Mouse (Mus musculus) heart, embryonic 14.5 days (tissue): ENCODE measurements at regions not wholly inside any gene's neighbourhood (a gene's known extent, or its start where the extent isn't known, plus 50 kb on each side); places are given as distances from the start of the nearest gene placed in this dataset.

Experiments
- ATAC-seq: fragments of 200-750 bp; cut with Nextera tagmentation; 2 replicates; pipeline ENCODE4 v1.8.0; 2017; ENCODE audit warnings: low read depth, moderate TSS enrichment; ENCODE audit not compliant: insufficient number of reproducible peaks, insufficient read depth, low FRiP score
- H3K27ac ChIP-seq, 2 experiments: fragments of 200-500 bp in 1 of 2; fragments of 300-500 bp in 1 of 2; sonication (generic) in 1 of 2; replicated peaks in 1 of 2; 2 replicates each; pipeline ENCODE4 v1.5.1; 2012 to 2014; ENCODE audit warnings: low read depth in 2 of 2, low read length in 2 of 2, control low read depth in 1 of 2, mild to moderate bottlenecking in 1 of 2, mixed read lengths in 1 of 2; ENCODE audit not compliant: control insufficient read depth in 1 of 2, insufficient read depth in 1 of 2
- H3K27me3 ChIP-seq: fragments of 300-500 bp; sonication (generic); 2 replicates; pipeline ENCODE4 v1.6.1; 2014; ENCODE audit warnings: mild to moderate bottlenecking, low read length, control low read depth; ENCODE audit not compliant: control insufficient read depth, insufficient read depth
- H3K36me3 ChIP-seq: fragments of 300-500 bp; sonication (generic); 2 replicates; pipeline ENCODE4 v1.6.1; 2014; ENCODE audit warnings: mild to moderate bottlenecking, control low read depth, low read length, mixed read lengths; ENCODE audit not compliant: control insufficient read depth, insufficient read depth
- H3K4me1 ChIP-seq, 2 experiments: fragments of 200-500 bp in 1 of 2; fragments of 300-500 bp in 1 of 2; sonication (generic) in 1 of 2; 2 replicates each; pipeline ENCODE4 v1.6.1; 2012 to 2014; ENCODE audit warnings: low read length in 2 of 2, control low read depth in 1 of 2, mixed read lengths in 1 of 2; ENCODE audit not compliant: control insufficient read depth in 2 of 2, insufficient read depth in 2 of 2
- H3K4me2 ChIP-seq: fragments of 300-500 bp; sonication (generic); 2 replicates; pipeline ENCODE4 v1.6.1; 2014; ENCODE audit warnings: mild to moderate bottlenecking, low read length
- H3K4me3 ChIP-seq, 2 experiments: fragments of 200-500 bp in 1 of 2; fragments of 300-500 bp in 1 of 2; sonication (generic) in 1 of 2; 2 replicates each; pipeline ENCODE4 v1.5.1; 2012 to 2014; ENCODE audit warnings: low read length in 2 of 2, mild to moderate bottlenecking in 2 of 2, control low read depth in 1 of 2, low read depth in 1 of 2, moderate library complexity in 1 of 2; ENCODE audit not compliant: control insufficient read depth in 1 of 2, insufficient read depth in 1 of 2
- H3K9ac ChIP-seq: fragments of 300-500 bp; sonication (generic); 2 replicates; pipeline ENCODE4 v1.6.1; 2014; ENCODE audit warnings: mild to moderate bottlenecking, low read length
- H3K9me3 ChIP-seq: fragments of 300-500 bp; sonication (generic); 2 replicates; pipeline ENCODE4 v1.6.1; 2016; ENCODE audit warnings: low read length, control low read depth; ENCODE audit not compliant: control insufficient read depth
- WGBS: fragments of 180-500 bp; shearing (Covaris S2); extraction: QIAGEN DNeasy Blood & Tissue Kit; methylation state at CpG from one replicate; pipeline ENCODE4 v1.1.7; 2014; 5-methylcytosine and 5-hydroxymethylcytosine counted together

- Histone ChIP-seq H3K27ac (no peak overlapping the region), H3K4me2 (no peak overlapping the region), H3K36me3 (no peaks in the 10 kb centered on the region)
Measured at GRCm38 (mm10) chr19:15299474-15299873, 647.7 kb downstream of the Psat1 start.

GRCm38 (mm10) chr19:15285016-15285415, 662.1 kb downstream of the Psat1 start:
- Histone ChIP-seq H3K27ac (no peak overlapping the region), H3K36me3 (no peaks in the 10 kb centered on the region), H3K4me1 (no peaks in the 10 kb centered on the region), H3K4me2 (no peak overlapping the region), H3K4me3 (no peak overlapping the region), H3K9me3 (no peaks in the 10 kb centered on the region), H3K9ac (no peak overlapping the region), H3K27me3 (no peaks in the 10 kb centered on the region)
- ATAC-seq, result no peak
- 80% methylated on average over 2 of the region's 2 CpGs for WGBS

More at GRCm38 (mm10) chr19:15299474-15299873, 647.7 kb downstream of the Psat1 start:
- 41% methylated on average over 6 of the region's 6 CpGs for WGBS
- Histone ChIP-seq H3K27me3 (no peaks in the 10 kb centered on the region), H3K4me1 (no peaks in the 10 kb centered on the region; a peak in 1 of 4 replicates), H3K9ac (no peak overlapping the region), H3K9me3 (no peaks in the 10 kb centered on the region), H3K4me3 (no peak overlapping the region)
- ATAC-seq, result no peak

- Histone ChIP-seq H3K27me3 (no peaks in the 10 kb centered on the region), H3K27ac (no peak overlapping the region), H3K4me3 (no peak overlapping the region), H3K4me1 (no peaks in the 10 kb centered on the region), H3K4me2 (no peak overlapping the region), H3K9me3 (no peaks in the 10 kb centered on the region), H3K9ac (no peak overlapping the region), H3K36me3 (no peaks in the 10 kb centered on the region)
- no peak for ATAC-seq
- 76% methylated on average over 3 of the region's 3 CpGs for WGBS
Measured at GRCm38 (mm10) chr19:15242781-15243180, 644.9 kb upstream of the Tle4 start.

GRCm38 (mm10) chr19:15230129-15230927, 632.5 kb upstream of the Tle4 start:
- whole genome bisulfite sequencing, result 54% methylated on average over 2 of the region's 2 CpGs
- H3K4me2 ChIP-seq, result no peak overlapping the region

GRCm38 (mm10) chr19:15217387-15217786, 619.5 kb upstream of the Tle4 start:
- H3K27ac ChIP-seq, result no peak overlapping the region
- H3K27me3 ChIP-seq, result no peaks in the 10 kb centered on the region
- no peak overlapping the region for H3K4me3 ChIP-seq
- ATAC-seq, result no peak
- no peak overlapping the region for H3K9ac ChIP-seq
- H3K4me2 ChIP-seq, result no peak overlapping the region
- no peaks in the 10 kb centered on the region for H3K4me1 ChIP-seq
- 60% methylated on average over 3 of the region's 3 CpGs for WGBS
- H3K36me3 ChIP-seq, result no peaks in the 10 kb centered on the region
- no peaks in the 10 kb centered on the region for H3K9me3 ChIP-seq

More at GRCm38 (mm10) chr19:15230129-15230927, 632.5 kb upstream of the Tle4 start:
- no peaks in the 10 kb centered on the region for H3K36me3 ChIP-seq
- no peak overlapping the region for H3K4me3 ChIP-seq
- H3K27ac ChIP-seq, result no peak overlapping the region
- no peaks in the 10 kb centered on the region for H3K27me3 ChIP-seq
- no peaks in the 10 kb centered on the region for H3K4me1 ChIP-seq
- no peak overlapping the region for H3K9ac ChIP-seq
- peaks cover 3% of the 10 kb centered on the region; the same call in 1 of the 2 replicates for H3K9me3 ChIP-seq
- no peak for ATAC-seq

- Histone ChIP-seq H3K4me3 (no peak overlapping the region), H3K36me3 (no peaks in the 10 kb centered on the region), H3K4me1 (no peaks in the 10 kb centered on the region), H3K27me3 (no peaks in the 10 kb centered on the region), H3K9ac (no peak overlapping the region), H3K9me3 (no peaks in the 10 kb centered on the region), H3K4me2 (no peak overlapping the region), H3K27ac (no peak overlapping the region)
- ATAC-seq, result no peak
- 58% methylated on average over 3 of the region's 3 CpGs for WGBS
Measured at GRCm38 (mm10) chr19:15214651-15215050, 616.8 kb upstream of the Tle4 start.

GRCm38 (mm10) chr19:15212881-15213280, 615.0 kb upstream of the Tle4 start:
- Histone ChIP-seq H3K4me2 (no peak overlapping the region), H3K9me3 (no peaks in the 10 kb centered on the region), H3K9ac (no peak overlapping the region), H3K27me3 (no peaks in the 10 kb centered on the region), H3K4me3 (no peak overlapping the region), H3K27ac (no peak overlapping the region), H3K36me3 (no peaks in the 10 kb centered on the region), H3K4me1 (no peaks in the 10 kb centered on the region)
- WGBS, result 74% methylated on average over 5 of the region's 5 CpGs
- no peak for ATAC-seq

GRCm38 (mm10) chr19:15203039-15203438, 605.2 kb upstream of the Tle4 start:
- 69% methylated on average over 1 of the region's 1 CpGs for WGBS
- Histone ChIP-seq H3K36me3 (no peaks in the 10 kb centered on the region), H3K9ac (no peak overlapping the region), H3K27me3 (no peaks in the 10 kb centered on the region), H3K9me3 (no peaks in the 10 kb centered on the region), H3K4me3 (no peak overlapping the region), H3K4me1 (no peaks in the 10 kb centered on the region), H3K27ac (no peak overlapping the region), H3K4me2 (no peak overlapping the region)
- ATAC-seq, result no peak
